Mouse (Mus musculus): Measurements from ENCODE around the gene Rnf5.

- no peak for TF ChIP-seq CTCF (IDR thresholded peaks at IDR 0.05; ENCODE audit: extremely low read depth, insufficient read depth, low read length)
- no peak for TF ChIP-seq POLR2A (IDR thresholded peaks at IDR 0.05; ENCODE audit: extremely low read depth, insufficient read depth, low read length)
Measured at GRCm38 (mm10) chr17:34606186-34607039, 2.9 kb upstream of the Rnf5 start.
